Mouse (Mus musculus) liver, embryonic 11.5 days (tissue): ENCODE results near the gene Lypla2. TPM values are rescaled to one million over a fixed set of nuclear protein-coding genes. Genes with fewer than 3 reads are reported as not detected.

Experiments
- ATAC-seq: fragments of 200-750 bp; cut with Nextera tagmentation; replicated peaks from 2 replicates; pipeline ENCODE4 v1.8.0; 2017; ENCODE audit warnings: moderate number of reproducible peaks, mild to moderate bottlenecking, moderate TSS enrichment, moderate library complexity; ENCODE audit not compliant: low FRiP score
- DNase-seq: peaks from one replicate; pipeline ENCODE4 v3.0.0-alpha.2; 2017; ENCODE audit warnings: low spot score
- H3K27ac ChIP-seq: fragments of 300-500 bp; sonication (generic); 2 replicates; pipeline ENCODE4 v1.5.1; 2014; ENCODE audit warnings: mild to moderate bottlenecking, low read depth, low read length, control low read depth
- H3K27me3 ChIP-seq: fragments of 300-500 bp; sonication (generic); replicated peaks from 2 replicates; pipeline ENCODE4 v1.6.1; 2014; ENCODE audit warnings: low read length, mixed read lengths; ENCODE audit not compliant: control insufficient read depth, insufficient read depth
- H3K36me3 ChIP-seq: fragments of 300-500 bp; sonication (generic); 2 replicates; pipeline ENCODE4 v1.6.1; 2014; ENCODE audit warnings: mild to moderate bottlenecking, low read length, moderate library complexity, mixed read lengths; ENCODE audit not compliant: control insufficient read depth, insufficient read depth
- H3K4me1 ChIP-seq: fragments of 300-500 bp; sonication (generic); replicated peaks from 2 replicates; pipeline ENCODE4 v1.6.1; 2014; ENCODE audit warnings: low read length, mixed read lengths; ENCODE audit not compliant: control insufficient read depth, insufficient read depth
- H3K4me2 ChIP-seq: fragments of 300-500 bp; sonication (generic); 2 replicates; pipeline ENCODE4 v1.6.1; 2014; ENCODE audit warnings: mild to moderate bottlenecking, control low read depth, moderate library complexity
- H3K4me3 ChIP-seq: fragments of 300-500 bp; sonication (generic); 2 replicates; pipeline ENCODE4 v1.5.1; 2014; ENCODE audit warnings: low read depth, low read length, control low read depth
- H3K9ac ChIP-seq: fragments of 300-500 bp; sonication (generic); 2 replicates; pipeline ENCODE4 v1.6.1; 2014; ENCODE audit warnings: low read depth, low read length, control low read depth
- H3K9me3 ChIP-seq: fragments of 300-500 bp; sonication (generic); 2 replicates; pipeline ENCODE4 v1.6.1; 2016; ENCODE audit warnings: low read length, inconsistent platforms, mixed read lengths; ENCODE audit not compliant: control insufficient read depth
- WGBS: fragments of 180-500 bp; shearing (Covaris S2); extraction: QIAGEN DNeasy Blood & Tissue Kit; methylation state at CpG from one replicate; pipeline ENCODE4 v1.1.7; 2014; 5-methylcytosine and 5-hydroxymethylcytosine counted together
- polyA plus RNA-seq: library from polyadenylated mRNA; unstranded; fragments of >200 nt; fragmentation: Nextera tagmentation; extraction: Ambion mirVana; gene quantifications from 2 replicates; pipeline ENCODE4 v1.2.1, GENCODE M21; 2014

Gene Lypla2
- polyA plus RNA-seq, 1 experiment from 2014 or later: 106 TPM

GRCm38 (mm10) chr4:135918635-135919279 lies 53.7 kb downstream of the Lypla2 start:
- H3K27me3 ChIP-seq: no peaks in the 10 kb centered on the region
- no peak overlapping the region for H3K4me2 ChIP-seq
- 62% methylated on average over 13 of the region's 13 CpGs for WGBS
- H3K9ac ChIP-seq: no peak overlapping the region
- no peak for DNase-seq
- no peak for ATAC-seq
- H3K4me1 ChIP-seq: peaks cover 11% of the 10 kb centered on the region
- no peak overlapping the region for H3K4me3 ChIP-seq
- H3K36me3 ChIP-seq: peaks cover 3% of the 10 kb centered on the region; the same call in 1 of the 2 replicates
- H3K27ac ChIP-seq: no peak overlapping the region
- H3K9me3 ChIP-seq: no peaks in the 10 kb centered on the region

Other genes starting within 250 kb of the Lypla2 start
- 0.10 and 0.49 TPM in 2 replicates for gene Il22ra1, start 244.5 kb downstream of the Lypla2 start, polyA plus RNA-seq
- 0.11 TPM in 1 of 2 replicates, not detected in the other for gene Myom3, start 212.9 kb downstream of the Lypla2 start, polyA plus RNA-seq
- gene Srsf10, start 116.9 kb downstream of the Lypla2 start, polyA plus RNA-seq: 233 and 249 TPM in 2 replicates
- 133 and 147 TPM in 2 replicates for gene Pnrc2, start 98.8 kb downstream of the Lypla2 start, polyA plus RNA-seq
- 6.3 and 7.1 TPM in 2 replicates for gene Cnr2, start 77.2 kb downstream of the Lypla2 start, polyA plus RNA-seq
- gene Fuca1, start 51.9 kb downstream of the Lypla2 start, polyA plus RNA-seq: 39.6 and 47.7 TPM in 2 replicates
- gene Hmgcl, start 26.2 kb downstream of the Lypla2 start, polyA plus RNA-seq: 97.1 and 104 TPM in 2 replicates
- 47.7 and 49.8 TPM in 2 replicates for gene Gale, start 8.9 kb downstream of the Lypla2 start, polyA plus RNA-seq
- 96.9 and 106 TPM in 2 replicates for gene Pithd1, start 14.6 kb upstream of the Lypla2 start, polyA plus RNA-seq
- 48.6 and 51.6 TPM in 2 replicates for gene Eloa, start 49.1 kb upstream of the Lypla2 start, polyA plus RNA-seq
- gene Rpl11, start 80.8 kb upstream of the Lypla2 start, polyA plus RNA-seq: 567 and 611 TPM in 2 replicates
- 191 and 200 TPM in 2 replicates for gene Id3, start 170.9 kb upstream of the Lypla2 start, polyA plus RNA-seq
- 9.0 and 9.2 TPM in 2 replicates for gene E2f2, start 199.8 kb upstream of the Lypla2 start, polyA plus RNA-seq
- gene Asap3, start 233.7 kb upstream of the Lypla2 start, polyA plus RNA-seq: 1.8 and 2.9 TPM in 2 replicates